Mouse (Mus musculus) G1E (cell line): Measurements from ENCODE around the gene Banf1.

Source experiments
- CTCF ChIP-seq: IDR thresholded peaks from 2 replicates; pipeline ENCODE4 v1.5.1; 2012; ENCODE audit warnings: low read depth, low read length, inconsistent platforms, mixed read lengths
- GATA2 ChIP-seq: IDR thresholded peaks from 2 replicates; pipeline ENCODE4 v1.6.1; 2012; ENCODE audit warnings: low read depth, low read length, inconsistent platforms, borderline replicate concordance
- POLR2AphosphoS5 ChIP-seq: IDR thresholded peaks from 2 replicates; pipeline ENCODE4 v1.6.1; 2012; ENCODE audit warnings: low read depth, low read length, inconsistent platforms; ENCODE audit not compliant: insufficient replicate concordance

- no peak for TF ChIP-seq CTCF
- no peak for TF ChIP-seq POLR2AphosphoS5
- no peak for TF ChIP-seq GATA2
These were observed 46.9 kb upstream of the Banf1 start for GRCm38 (mm10) chr19:5413840-5414239.
